Mouse (Mus musculus) CD4-positive, CD25-positive, alpha-beta regulatory T cell, adult 2 months (primary cell): ENCODE results near the gene Slc4a4.

Source experiments
- DNase-seq: peaks from one replicate; pipeline ENCODE4 v3.0.0-alpha.2; 2012; ENCODE audit warnings: low read depth, low spot score

Slc4a4 gene

DNA sequence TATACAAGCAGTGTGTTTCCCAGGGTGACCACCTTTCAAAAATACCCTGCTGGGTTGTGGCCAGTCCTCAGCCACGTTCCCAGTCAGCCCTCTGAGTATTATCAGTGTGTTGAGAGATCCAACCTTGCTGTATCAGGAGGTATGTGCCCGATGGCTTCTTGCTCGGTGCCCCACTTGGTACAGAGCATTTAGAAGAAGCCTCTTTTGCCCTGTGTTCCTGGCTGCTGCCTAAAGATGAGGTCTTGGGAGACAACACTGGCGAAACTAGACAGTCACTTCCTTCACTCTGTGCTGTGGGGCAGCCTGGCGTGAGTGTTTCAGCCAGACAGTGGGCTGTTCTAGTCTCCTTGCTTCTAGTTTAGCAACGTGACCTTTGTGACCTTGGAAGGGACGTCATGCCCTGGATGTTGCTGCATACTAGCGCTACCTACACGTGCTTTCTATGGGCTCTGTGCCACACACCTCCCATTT lies 29.9 kb downstream of the Slc4a4 start:
- DNase-seq: no peak

DNA sequence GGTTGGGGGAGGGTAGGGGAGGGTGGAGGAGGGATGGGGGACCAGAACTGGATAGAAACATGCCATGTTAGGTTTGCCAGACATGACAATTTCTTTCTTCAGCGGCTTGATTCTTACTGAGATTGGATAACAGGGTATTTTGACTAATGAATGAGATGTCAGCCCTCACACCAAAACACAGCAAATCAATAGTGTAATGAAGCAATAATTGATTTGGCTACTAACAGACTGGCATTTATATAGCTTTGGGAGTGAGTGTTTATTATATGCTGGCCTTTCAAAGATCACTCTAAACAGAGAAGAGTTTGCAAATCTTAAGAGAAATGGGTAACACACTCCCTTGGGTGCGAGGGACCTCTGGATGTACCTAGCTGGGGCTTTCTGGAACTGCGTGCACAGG lies 30.6 kb downstream of the Slc4a4 start:
- DNase-seq: no peak

DNA sequence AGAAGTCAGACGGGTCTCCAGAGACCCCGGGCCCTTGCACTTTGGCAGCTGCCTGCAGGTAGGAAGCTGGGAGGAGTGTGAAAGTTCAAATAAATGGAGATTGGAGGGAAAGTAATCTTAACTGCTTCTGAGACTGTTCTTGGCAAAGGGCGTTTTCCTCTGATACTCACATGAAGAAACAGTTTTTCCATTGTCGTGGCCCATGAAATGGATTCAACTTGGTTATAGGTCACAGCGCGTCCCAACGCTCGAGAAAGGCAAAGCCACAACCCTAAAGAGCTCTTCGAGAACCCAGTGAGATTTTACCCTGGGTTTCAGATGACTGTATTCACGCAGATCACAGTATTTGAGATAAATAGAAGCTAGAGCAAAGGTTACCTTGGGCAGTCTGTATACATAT lies 31.0 kb downstream of the Slc4a4 start:
- no peak for DNase-seq

DNA sequence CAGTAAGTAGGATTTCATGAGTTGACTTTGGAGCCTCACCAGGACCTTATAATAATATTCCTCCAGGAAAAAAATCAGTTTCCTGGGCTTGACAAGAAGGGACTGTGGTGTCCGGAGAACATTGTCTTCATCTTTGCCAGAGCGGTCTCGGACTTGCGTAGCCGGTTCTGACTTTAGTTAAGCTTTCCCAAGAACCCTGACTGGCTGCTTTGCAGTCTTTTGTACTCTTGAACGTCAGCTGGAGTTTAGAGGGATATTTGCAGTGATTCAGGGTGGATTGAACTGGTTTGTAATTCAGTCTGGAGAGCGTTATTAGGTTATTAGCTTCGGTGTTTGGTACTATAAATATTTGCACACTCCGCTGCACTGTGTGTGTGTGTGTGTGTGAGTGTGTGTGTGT lies 31.9 kb downstream of the Slc4a4 start:
- DNase-seq: no peak

DNA sequence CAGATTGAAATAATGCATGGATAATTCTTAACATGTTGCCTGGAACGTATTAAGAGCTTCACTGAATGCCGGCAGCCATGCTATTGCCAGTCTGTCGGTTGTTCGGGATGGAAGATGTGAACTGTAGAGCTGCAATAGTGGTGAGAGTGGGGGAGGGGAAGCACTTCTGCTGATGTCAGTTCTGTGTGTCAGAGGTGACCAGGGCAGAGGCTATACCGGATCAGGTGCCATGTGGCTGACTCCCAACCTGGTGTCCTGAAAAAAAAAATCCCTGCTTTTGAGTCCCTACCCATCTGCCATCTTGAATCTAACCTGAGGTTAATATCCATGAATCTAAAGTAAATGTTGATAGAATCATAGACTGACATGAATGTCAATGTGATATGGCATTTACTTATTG lies 39.0 kb downstream of the Slc4a4 start:
- DNase-seq: no peak

DNA sequence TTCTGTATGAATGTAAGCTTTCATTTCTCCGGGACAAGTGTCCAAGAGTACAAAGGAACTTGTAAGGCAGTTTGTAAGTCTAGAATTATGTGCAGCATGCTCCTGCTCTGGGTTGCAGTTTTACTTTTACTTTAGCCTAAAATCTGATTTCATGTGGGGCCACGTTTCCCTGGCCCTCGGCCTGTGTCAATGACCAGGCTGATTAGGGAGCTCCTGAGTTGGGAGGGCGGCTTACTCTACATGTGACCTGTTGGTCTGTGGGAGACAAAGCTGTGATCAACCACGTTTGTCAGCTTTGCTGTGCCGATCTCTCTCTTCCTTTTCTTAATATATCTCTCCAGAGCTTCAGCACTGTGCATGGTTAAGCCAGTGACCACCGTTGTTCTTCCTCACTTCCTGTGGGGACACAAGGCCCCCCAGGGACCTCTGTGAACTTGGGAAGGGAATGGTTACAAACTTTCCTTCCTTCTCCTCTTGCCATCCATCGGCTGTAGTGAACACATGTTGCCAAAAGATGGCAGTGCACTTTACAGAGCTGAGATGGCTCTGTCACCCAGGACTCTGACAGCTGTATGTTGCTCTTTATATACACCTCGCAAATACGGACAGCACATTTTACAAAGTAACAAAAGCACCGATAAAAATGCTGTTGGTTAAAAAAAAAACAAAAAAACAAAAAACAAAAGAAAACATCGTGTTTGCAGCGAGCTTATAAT lies 41.7 kb downstream of the Slc4a4 start:
- DNase-seq: peak; percentile 17

DNA sequence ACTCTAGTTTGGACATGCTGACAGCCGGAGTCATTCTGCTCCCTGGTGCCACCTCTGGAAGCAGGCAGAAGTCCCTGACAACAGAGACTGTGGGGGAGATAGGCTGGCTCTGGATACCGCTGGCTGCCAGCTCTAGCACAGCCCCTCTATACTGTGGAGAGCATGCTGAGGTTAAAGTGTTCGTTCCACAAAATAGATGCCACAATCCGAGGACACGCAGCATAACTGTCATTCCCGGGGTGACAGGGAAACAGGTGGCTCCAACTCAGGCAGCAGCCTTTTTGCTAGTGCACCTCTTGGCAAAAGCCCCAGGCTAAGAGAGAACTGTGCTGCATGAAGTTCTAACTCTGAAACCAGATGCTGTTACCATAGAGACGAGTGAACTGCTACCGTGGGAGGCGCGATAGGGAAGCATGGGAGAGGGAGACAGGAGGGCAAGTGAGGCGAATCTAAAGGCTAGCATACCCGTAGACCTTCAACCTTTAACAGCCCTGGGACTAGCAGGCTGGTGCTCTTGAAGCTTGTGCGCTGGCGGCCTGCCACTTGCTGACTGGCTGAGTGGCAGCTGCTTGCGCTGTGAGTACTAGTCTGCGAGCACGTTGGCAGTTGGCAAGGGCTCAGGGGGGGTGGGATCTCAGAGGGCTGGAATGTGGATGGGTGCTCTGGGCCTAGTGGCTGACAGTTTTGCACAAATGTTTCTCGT lies 42.9 kb downstream of the Slc4a4 start:
- DNase-seq: no peak

DNA sequence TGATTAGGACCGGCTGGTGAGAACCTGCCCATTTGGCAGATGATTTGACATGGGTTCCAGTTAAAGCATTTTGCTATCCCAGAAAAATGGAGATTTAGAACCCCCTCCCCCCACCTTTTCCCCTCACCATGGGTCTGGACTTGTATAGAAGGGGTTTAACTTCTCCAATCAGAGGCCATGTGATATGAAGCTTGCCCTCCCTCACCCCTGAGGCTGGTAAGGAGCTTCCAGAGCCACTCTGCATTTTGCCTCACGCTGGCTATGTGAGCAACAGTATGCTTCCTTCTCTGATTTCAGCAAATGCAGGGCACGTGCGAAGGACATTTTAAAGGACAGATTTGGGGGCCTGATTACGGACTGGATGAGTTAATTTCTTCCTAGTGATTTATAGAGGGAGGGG lies 43.5 kb downstream of the Slc4a4 start:
- no peak for DNase-seq

DNA sequence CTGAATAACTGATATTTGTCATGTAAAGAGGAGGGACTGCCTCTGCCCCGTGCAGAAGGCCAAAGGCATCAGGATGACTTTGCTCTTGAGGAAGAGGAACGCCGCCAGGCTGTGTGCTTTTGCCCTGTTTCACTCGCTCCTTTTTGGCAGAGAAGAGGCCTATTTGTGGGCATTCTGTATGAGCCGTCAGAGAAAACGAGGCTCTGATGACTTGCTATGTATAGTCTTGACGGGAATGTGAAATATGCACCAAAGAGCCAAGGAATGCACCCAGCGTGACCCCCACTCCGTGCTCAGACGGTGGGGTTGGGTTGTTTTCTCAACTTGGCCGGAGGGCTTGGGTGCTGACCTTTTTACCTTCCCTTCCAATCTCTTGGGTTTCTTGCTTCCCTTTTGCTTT lies 44.0 kb downstream of the Slc4a4 start:
- DNase-seq: no peak

DNA sequence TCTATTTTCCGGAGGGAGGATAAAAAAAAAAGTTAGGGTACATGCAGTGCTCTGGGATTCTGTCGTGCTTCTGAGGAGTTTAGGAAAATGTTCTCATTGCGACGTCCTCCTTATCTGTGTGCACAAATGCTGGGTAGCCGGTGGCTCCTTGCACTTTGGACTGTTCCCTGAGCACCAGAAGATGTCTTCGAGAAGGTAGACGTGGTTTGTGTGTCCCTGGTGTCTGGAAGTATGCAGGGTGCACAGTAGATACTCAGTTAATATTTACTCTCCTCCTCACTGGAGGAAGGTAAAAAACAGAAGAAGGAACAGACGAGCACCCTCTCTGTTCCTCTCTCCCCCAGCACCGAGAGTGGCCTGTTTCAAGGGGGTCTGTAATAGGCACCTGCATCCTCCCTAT lies 44.6 kb downstream of the Slc4a4 start:
- DNase-seq: no peak

DNA sequence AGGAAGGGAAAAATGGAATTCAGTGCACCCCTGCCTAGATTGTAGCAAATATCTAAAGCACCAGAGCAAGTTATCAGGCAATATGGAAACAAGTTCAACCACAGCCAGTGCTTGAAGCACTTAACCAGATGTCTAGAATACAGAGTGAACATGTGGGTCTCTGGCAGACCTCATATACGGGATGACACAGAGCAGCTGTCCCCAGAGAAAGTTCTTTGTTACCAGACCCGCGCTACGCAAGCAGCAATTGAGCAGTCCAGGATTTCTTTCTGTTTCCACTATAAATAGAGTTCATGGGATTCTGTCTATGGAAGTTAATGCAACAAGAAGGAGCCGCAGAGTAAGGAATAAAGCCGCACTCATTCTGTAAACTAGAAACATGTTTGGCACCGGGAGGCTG lies 46.8 kb downstream of the Slc4a4 start:
- no peak for DNase-seq

DNA sequence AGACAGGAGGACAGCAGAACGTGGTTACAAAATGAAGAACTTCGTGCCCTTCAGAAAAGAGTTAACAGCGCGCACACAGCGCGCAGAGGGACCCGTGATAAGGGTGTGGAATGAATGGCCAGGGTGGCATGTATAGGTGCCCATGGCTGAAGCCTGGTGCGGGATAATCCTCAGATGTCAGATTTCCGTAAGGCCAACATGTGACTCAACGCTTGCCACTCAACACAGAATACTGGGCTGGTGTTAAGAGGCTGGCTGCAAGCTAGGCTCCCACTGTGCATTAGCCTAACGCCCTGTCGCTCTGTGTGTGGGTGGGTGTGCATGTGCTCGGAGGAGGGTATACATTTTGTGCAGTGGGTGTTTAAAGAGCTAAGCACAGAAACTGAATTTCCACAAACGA lies 47.3 kb downstream of the Slc4a4 start:
- DNase-seq: no peak

DNA sequence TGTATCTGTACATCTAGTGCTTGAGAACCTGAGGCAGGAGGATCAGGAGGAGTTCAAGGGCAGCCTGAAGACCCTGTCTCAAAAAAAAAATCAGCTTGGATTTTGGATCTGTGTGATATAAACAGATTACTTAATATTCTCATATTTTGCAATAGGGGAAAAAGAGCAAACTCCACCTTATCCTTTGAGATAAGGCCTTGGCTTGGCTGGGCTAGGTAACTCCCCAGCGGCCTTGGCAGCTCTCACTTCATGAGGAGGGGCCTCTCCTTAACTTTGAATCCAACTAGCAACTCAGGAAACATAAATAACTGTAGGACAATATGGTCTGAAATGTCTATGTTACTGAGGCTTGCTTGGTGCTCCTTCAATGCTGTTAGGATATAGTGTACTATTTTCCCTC lies 51.6 kb downstream of the Slc4a4 start:
- no peak for DNase-seq

DNA sequence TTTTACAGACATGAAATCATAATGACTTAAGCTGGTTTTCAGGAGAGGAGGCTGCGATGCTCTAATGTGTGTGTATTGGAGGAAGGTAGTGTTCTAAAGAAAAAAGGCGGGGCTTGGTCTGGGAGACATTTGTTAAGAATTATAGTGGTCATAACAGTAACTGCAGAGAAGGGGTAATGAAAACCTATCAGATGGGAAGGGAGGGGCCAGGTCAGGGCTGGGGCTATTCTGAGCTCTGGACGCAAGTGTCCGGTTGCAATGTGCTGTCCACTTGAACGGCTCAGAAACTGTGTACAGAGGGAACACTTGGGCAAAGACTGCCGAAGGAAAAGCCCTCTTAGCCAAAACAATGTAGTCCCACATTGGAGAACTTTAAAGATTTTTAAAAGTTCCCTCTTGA lies 52.5 kb downstream of the Slc4a4 start:
- DNase-seq: no peak

DNA sequence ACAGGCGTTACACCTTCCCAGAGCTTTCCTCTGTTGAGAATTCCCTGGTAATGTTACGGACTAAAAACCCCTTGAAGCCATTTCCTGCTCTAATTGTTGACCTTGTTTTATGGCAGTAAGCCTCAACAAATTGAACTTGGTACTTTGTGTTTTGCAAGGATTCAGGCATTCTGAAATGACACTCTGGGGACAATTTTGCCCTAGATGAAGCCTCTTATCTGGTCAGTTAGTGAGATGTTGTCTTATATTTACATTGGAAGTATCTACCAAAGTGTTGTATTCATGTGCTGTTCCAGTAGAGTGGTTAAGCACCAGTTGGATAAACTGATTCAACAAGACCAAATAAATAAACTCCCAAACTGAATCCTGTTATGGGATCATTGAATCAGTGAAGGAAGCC lies 53.2 kb downstream of the Slc4a4 start:
- DNase-seq: no peak

DNA sequence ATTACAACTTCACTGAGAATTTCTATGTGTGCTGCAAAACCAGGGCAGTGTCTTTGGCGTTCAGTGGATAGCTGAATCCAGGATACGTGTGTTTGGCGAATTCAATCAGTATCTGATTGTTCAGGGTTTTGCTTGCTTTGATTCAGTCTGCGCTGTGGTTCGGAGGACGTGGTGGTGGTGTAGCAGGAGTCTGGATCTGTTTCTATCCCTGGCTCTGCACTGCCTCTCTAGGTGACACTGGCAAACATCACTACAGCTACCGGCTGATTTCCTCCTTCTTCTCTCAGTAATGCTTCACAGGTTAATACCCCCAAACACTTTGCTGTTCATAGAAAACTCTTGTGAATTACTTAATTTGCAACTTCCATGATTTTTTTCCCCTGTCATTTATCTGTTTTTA lies 55.3 kb downstream of the Slc4a4 start:
- no peak for DNase-seq

DNA sequence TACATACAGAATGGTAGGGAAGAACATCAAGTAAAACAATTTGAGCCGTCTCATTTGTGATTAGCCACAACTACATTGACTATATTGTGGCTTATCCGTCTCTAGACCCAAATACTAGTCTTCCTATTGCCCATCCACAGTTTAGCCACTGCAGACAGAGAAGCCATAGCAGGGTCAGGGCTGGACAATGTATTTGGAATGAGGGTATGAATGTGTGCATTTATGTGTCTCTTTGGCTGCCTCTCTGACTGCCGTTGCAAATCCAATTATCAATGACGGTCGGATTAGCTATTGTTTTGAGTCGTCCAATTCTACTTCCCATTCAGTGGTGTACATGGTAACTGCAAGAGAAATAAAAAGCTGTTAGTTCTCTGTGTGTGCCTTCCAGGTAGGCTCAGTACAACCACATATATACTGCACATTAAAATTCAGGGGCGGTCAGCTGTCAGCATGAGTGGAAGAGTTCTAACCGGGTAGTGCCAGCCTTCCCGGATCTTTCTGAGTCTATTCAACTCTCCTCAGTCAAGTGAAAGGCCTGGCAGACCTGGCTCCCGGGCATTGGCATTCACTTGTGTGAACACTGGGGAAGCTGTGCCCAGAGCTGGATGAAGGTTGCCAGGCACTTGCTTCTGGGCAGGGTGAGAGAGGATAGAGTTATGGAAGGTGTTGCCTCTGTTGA lies 59.2 kb downstream of the Slc4a4 start:
- DNase-seq: no peak

DNA sequence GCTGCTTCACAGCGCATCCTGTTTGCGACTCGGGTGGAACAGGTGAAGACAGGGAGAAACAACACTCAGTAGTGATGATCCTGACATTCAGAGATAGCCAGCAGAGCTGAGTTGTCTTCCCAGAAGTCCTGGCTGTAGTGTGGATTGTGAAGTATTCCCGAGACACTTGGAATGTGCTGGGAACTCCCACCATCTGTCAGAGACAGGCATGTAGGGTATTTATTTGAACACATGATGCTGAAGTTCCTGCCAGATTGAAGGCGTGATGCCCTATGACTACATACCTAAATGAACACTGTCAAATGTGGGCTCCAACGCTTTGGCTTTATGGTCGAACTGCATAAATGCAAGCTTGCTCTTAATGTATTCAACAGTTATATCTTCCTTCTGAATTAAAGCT lies 63.7 kb downstream of the Slc4a4 start:
- DNase-seq: no peak

DNA sequence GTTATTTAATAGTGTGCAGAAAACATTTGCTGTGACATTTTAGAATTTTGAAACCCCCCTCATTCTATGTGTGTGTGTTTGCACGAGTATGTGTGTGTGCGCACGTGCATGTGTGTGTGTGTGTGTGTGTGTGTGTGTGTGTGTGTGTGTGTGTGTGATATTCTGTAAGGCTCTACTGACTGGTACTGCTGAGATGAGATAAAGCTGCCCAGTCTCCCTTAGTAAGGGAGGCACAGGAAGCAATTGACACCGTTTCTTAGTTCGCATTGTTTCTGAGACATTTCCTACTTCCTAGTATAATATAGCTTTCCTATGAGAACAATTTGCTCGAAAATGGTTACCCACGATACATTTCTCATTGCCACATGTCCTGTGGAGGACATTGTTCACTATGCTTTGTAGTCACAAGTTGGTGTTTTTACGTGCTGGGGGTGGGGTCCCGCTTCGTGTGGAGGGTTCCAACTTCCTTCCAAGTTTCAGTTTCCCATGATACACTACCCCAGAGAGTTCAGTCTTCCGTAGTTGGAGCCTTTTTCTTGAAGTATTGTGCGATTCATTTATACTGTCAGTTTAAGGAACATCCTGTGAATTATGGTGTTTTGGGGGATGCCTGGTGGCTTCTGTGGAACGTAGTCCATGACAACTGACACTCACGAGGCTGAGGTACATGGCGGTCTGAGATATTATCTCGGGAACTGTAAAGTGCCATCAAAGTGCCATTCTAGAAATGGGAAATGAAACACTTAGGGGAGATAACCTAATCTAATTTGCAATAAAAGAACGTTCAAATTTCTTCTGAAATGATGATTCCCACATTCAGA lies 66.3 kb downstream of the Slc4a4 start:
- DNase-seq: peak; percentile 5

DNA sequence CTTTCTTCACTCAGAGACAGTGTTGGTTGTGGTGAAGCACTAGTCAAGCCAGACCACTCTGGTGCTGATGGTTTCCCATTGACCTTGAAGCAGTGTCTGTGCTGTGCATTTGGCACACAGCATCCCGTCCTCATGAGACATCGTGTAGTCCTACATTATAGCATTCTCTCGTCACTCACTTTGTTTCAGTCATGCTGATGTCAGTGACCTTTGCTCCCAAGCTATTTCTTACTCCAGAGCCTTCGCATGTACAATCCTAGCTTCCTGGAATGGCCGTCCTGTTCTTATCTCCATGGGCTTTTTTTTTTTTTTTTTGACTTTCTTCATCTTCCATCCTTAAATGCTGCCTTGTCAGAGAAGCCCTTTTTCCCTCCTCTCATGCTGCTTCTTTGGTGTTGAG lies 71.1 kb downstream of the Slc4a4 start:
- no peak for DNase-seq

DNA sequence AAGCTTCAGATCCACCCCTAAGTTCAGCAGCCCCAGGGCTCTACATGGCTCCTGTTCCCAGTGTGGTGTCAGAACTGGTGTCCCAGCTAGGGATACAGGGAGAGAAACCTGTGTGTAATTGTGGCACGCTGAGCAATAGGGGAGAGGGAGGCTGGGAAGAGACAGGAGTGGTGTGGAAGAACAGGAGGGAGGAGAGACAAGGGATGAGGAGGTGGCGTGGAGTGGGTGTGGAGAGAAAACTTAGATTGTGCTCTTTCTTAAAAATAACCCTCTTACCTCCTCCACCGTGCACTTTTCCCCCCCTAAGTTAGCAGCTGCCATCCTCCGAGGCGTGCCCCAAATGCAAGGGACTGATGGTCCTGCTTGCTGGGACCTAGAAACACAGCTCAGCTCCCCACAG lies 72.3 kb downstream of the Slc4a4 start:
- no peak for DNase-seq

DNA sequence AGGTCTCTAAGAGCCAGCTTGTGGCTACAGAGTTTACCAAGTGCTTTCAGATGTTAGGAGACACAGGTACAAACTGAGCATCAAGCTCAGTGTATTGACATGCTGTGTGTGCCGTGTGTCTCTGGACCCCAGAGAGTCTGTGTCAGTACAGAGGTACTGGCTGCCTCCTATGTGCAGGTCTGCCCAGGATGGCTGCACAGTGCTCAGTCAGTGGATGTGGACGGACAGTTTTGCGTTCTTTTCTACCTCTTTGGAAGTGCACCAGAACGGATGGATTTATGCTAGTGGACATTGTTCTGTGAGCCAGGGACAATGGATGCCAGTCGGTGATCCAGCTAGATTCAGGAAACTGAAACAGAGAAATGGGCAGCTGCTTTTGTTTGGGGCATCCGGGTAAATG lies 72.8 kb downstream of the Slc4a4 start:
- DNase-seq: no peak
